In genomic region chr1:86435302-86435821, GRCm38 (mm10) we compare ENCODE assay signal across 9 mouse cellular contexts. TPM values are rescaled to one million over a fixed set of nuclear protein-coding genes. Genes with fewer than 3 reads are reported as not detected.
A peak's percentile ranks its signal among the peaks of the same experiment; 100 is the strongest.
DNase-seq lines count a peak whose midpoint lies in the region; ATAC-seq lines count a peak whose summit lies in the region.
"Had no signal": no experiment of that assay in that cellular context is flagged by ENCODE, and none has a peak within 500 bp of the region (broad histone marks: within the 10 kb centered on the region; RNA-seq: fewer than 3 reads in every experiment).

No protein-coding gene starts in this region.

- peak overlapping the region; percentile 97 for H3K27ac ChIP-seq in intestine, embryonic 16.5 days (ENCODE audit: low read length)
- H3K27ac ChIP-seq in limb, embryonic 10.5 days: peak overlapping the region; percentile 94
- peak overlapping the region; percentile 100 for H3K27ac ChIP-seq in midbrain, embryonic 13.5 days
- peak overlapping the region; percentile 99 for H3K27ac ChIP-seq in stomach, embryonic 16.5 days (ENCODE audit: low read length)

- DNase-seq in adrenal gland, adult 2 months: peak; percentile 45
- DNase-seq in adrenal gland, adult 8-10 months: no peak
- peak; percentile 34 to 53 for DNase-seq in cerebellum, postnatal 36 days
- DNase-seq in gastrocnemius, postnatal 14 days: peak; percentile 66
- DNase-seq in limb, embryonic 10.5 days (ENCODE audit: low spot score): no peak

- peak; percentile 26 for ATAC-seq in intestine, embryonic 16.5 days
- peak; percentile 32 for ATAC-seq in midbrain, embryonic 13.5 days
- peak; percentile 53 for ATAC-seq in stomach, embryonic 16.5 days (ENCODE audit: insufficient read depth, low FRiP score)

- intact Hi-C loops in gastrocnemius, postnatal 14 days (cut with DNase I; ENCODE audit: low total_unique reads): no loop called here

- WGBS in intestine, embryonic 16.5 days: 24% methylated on average over 13 of the region's 13 CpGs
- 53% methylated on average over 13 of the region's 13 CpGs for WGBS in limb, embryonic 10.5 days
- WGBS in midbrain, embryonic 13.5 days: 6% methylated on average over 13 of the region's 13 CpGs
- 19% methylated on average over 13 of the region's 13 CpGs for WGBS in stomach, embryonic 16.5 days

- H3K9ac ChIP-seq in intestine, embryonic 16.5 days (ENCODE audit: low read depth, low read length): peak overlapping the region; percentile 79
- H3K9ac ChIP-seq in midbrain, embryonic 13.5 days (replicated peaks): peak overlapping the region; percentile 76
- peak overlapping the region; percentile 86 for H3K9ac ChIP-seq in stomach, embryonic 16.5 days (ENCODE audit: low read length)

- no peaks in the 10 kb centered on the region for H3K36me3 ChIP-seq in intestine, embryonic 16.5 days (ENCODE audit: control insufficient read depth, insufficient read depth, low read length)
- no peaks in the 10 kb centered on the region for H3K36me3 ChIP-seq in limb, embryonic 10.5 days
- no peaks in the 10 kb centered on the region for H3K36me3 ChIP-seq in midbrain, embryonic 13.5 days
- H3K36me3 ChIP-seq in stomach, embryonic 16.5 days (ENCODE audit: control insufficient read depth, insufficient read depth, low read length): no peaks in the 10 kb centered on the region

- H3K4me1 ChIP-seq in intestine, embryonic 16.5 days (ENCODE audit: control insufficient read depth, insufficient read depth, low read length): peaks cover 51% of the 10 kb centered on the region
- H3K4me1 ChIP-seq in limb, embryonic 10.5 days: peaks cover 40% of the 10 kb centered on the region
- H3K4me1 ChIP-seq in midbrain, embryonic 13.5 days (replicated peaks): peaks cover 64% of the 10 kb centered on the region
- H3K4me1 ChIP-seq in stomach, embryonic 16.5 days (ENCODE audit: control insufficient read depth, insufficient read depth, low read length): peaks cover 51% of the 10 kb centered on the region

- H3K9me3 ChIP-seq in intestine, embryonic 16.5 days (ENCODE audit: control insufficient read depth, low read length): no peaks in the 10 kb centered on the region
- no peaks in the 10 kb centered on the region for H3K9me3 ChIP-seq in limb, embryonic 10.5 days (replicated peaks)
- no peaks in the 10 kb centered on the region for H3K9me3 ChIP-seq in midbrain, embryonic 13.5 days
- no peaks in the 10 kb centered on the region for H3K9me3 ChIP-seq in stomach, embryonic 16.5 days (replicated peaks; ENCODE audit: control insufficient read depth, low read length)

- H3K4me2 ChIP-seq in intestine, embryonic 16.5 days (ENCODE audit: low read depth, low read length): peak overlapping the region; percentile 91
- peak overlapping the region; percentile 70 for H3K4me2 ChIP-seq in midbrain, embryonic 13.5 days (replicated peaks)
- peak overlapping the region; percentile 80 for H3K4me2 ChIP-seq in stomach, embryonic 16.5 days (ENCODE audit: low read depth, low read length)

- no peaks in the 10 kb centered on the region for H3K27me3 ChIP-seq in intestine, embryonic 16.5 days (replicated peaks; ENCODE audit: control insufficient read depth, insufficient read depth, low read length)
- H3K27me3 ChIP-seq in limb, embryonic 10.5 days (ENCODE audit: low read depth, poor library complexity, severe bottlenecking): peaks cover 8% of the 10 kb centered on the region; the same call in 1 of the 2 replicates
- no peaks in the 10 kb centered on the region for H3K27me3 ChIP-seq in midbrain, embryonic 13.5 days
- H3K27me3 ChIP-seq in stomach, embryonic 16.5 days (ENCODE audit: control insufficient read depth, insufficient read depth, low read length): no peaks in the 10 kb centered on the region

- H3K4me3 ChIP-seq in intestine, embryonic 16.5 days (ENCODE audit: low read length): no peak overlapping the region; the same call in 1 of the 2 replicates
- H3K4me3 ChIP-seq in limb, embryonic 10.5 days: peak overlapping the region; percentile 55
- peak overlapping the region; percentile 47; the same call in 1 of the 2 replicates for H3K4me3 ChIP-seq in midbrain, embryonic 13.5 days (replicated peaks)
- no peak overlapping the region for H3K4me3 ChIP-seq in stomach, embryonic 16.5 days (replicated peaks; ENCODE audit: low read length)

RNA-seq across cellular contexts. Expression of gene Tex44, which starts 9.2 kb away (rescaled TPM):
- total RNA-seq in adrenal gland, adult 2 months (2021): not detected
- not detected in 2 replicates for polyA plus RNA-seq in adrenal gland, adult 2 months (2012; rRNA removed)
- total RNA-seq in adrenal gland, adult 8-10 months (2022): not detected
- not detected for total RNA-seq in gastrocnemius, postnatal 14 days (2021)
- polyA plus RNA-seq in intestine, embryonic 16.5 days (2015; fragmentation: Nextera tagmentation; extraction: Ambion mirVana): not detected in 2 replicates
- not detected in 2 replicates for polyA plus RNA-seq in limb, embryonic 10.5 days (2016; fragmentation: Nextera tagmentation; extraction: Ambion mirVana)
- not detected in 2 replicates for polyA plus RNA-seq in midbrain, embryonic 13.5 days (2015; fragmentation: Nextera tagmentation; extraction: Ambion mirVana)
- not detected in 2 replicates for polyA plus RNA-seq in stomach, embryonic 16.5 days (2015; fragmentation: Nextera tagmentation; extraction: Ambion mirVana)
- polyA plus RNA-seq: large intestine, adult 2 months had no signal

RNA-seq across cellular contexts. Expression of gene Nmur1, which starts 9.3 kb away (rescaled TPM):
- not detected for total RNA-seq in adrenal gland, adult 2 months (2021)
- 0.17 and 0.18 TPM in 2 replicates for polyA plus RNA-seq in adrenal gland, adult 2 months (2012; rRNA removed)
- not detected for total RNA-seq in adrenal gland, adult 8-10 months (2022)
- total RNA-seq in gastrocnemius, postnatal 14 days (2021): not detected
- 0.46 and 0.88 TPM in 2 replicates for polyA plus RNA-seq in intestine, embryonic 16.5 days (2015; fragmentation: Nextera tagmentation; extraction: Ambion mirVana)
- 0.15 and 0.24 TPM in 2 replicates for polyA plus RNA-seq in limb, embryonic 10.5 days (2016; fragmentation: Nextera tagmentation; extraction: Ambion mirVana)
- polyA plus RNA-seq in midbrain, embryonic 13.5 days (2015; fragmentation: Nextera tagmentation; extraction: Ambion mirVana): 0.22 TPM in 1 of 2 replicates, not detected in the other
- not detected in 2 replicates for polyA plus RNA-seq in stomach, embryonic 16.5 days (2015; fragmentation: Nextera tagmentation; extraction: Ambion mirVana)

Comparison
In these comparisons a context has a peak if more than half of its experiments do, and no peak if none do; other contexts are left out.
1. DNase-seq: peak in adrenal gland, adult 2 months (single experiment), cerebellum, postnatal 36 days (2 of 2) and gastrocnemius, postnatal 14 days (single experiment); none in adrenal gland, adult 8-10 months (single experiment) and limb, embryonic 10.5 days (single experiment).
2. H3K4me3 ChIP-seq: peak in limb, embryonic 10.5 days (single experiment) and midbrain, embryonic 13.5 days (single experiment); none in intestine, embryonic 16.5 days (single experiment) and stomach, embryonic 16.5 days (single experiment).
3. Peak in every context shown above with its lines, with median percentiles within 50 percentile points of each other: ATAC-seq, H3K27ac ChIP-seq, H3K4me2 ChIP-seq and H3K9ac ChIP-seq.